ENCODE assay signal across 9 mouse cellular contexts in the genomic region with DNA sequence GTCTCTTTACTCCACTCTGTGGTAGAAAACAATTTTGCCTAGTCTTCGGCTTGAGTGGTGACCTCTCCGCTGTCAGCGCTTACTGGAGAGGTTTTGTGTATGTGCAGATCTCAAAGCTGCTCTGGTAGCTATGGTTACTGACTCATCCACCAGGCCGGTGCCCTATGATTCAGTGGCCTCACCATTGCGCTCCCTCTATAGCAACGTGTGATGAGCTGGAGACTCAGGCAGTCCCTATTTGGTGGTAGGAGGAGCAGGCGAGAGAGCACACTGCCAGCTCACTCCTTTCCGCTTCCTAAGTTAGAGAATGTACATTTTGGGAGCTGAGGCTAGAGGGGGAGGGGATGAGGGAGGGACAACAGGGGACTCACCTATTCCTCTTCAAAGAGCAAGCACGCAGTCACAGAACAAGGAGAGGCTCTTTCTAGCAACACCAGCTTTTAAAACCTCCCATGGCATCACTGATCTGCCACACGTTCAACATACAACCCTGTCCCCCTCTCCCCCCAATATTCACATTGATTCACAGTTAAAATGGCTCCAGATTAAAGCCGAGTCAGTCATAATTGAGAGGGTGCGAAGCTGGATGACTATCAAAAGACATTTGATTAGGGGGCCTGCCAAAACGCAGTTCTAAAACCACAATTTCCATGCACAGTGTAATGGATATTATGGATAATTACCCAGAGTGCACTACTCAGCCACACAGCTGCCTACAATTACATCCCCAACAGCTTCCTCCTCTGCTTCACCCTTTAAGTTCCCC. TPM values are rescaled to one million over a fixed set of nuclear protein-coding genes. Genes with fewer than 3 reads are reported as not detected.
DNase-seq lines count a peak whose midpoint lies in the region; ATAC-seq and TF ChIP-seq lines count a peak whose summit lies in the region.
"Had no signal": no experiment of that assay in that cellular context is flagged by ENCODE, and none has a peak within 500 bp of the region (broad histone marks: within the 10 kb centered on the region; RNA-seq: fewer than 3 reads in every experiment).

No protein-coding gene starts in this region.

- 0 out of 2 replicates have a peak, but pooled peaks cover 2% of the 10 kb centered on the region for H3K4me1 ChIP-seq in heart, embryonic 15.5 days (replicated peaks)
- peaks cover 13% of the 10 kb centered on the region; the same call in 1 of the 2 replicates for H3K4me1 ChIP-seq in forebrain, embryonic 16.5 days (replicated peaks; ENCODE audit: control insufficient read depth, insufficient read depth, low read length)
- no peaks in the 10 kb centered on the region for H3K4me1 ChIP-seq in stomach, postnatal 0 days (replicated peaks; ENCODE audit: control insufficient read depth, insufficient read depth)
- H3K4me1 ChIP-seq: liver, embryonic 15.5 days had no signal

- no peak for TF ChIP-seq EP300 in stomach, postnatal 0 days (optimal IDR thresholded peaks at IDR 0.05)

- no peak overlapping the region for H3K4me3 ChIP-seq in heart, embryonic 15.5 days
- no peak overlapping the region for H3K4me3 ChIP-seq in forebrain, embryonic 16.5 days (replicated peaks; ENCODE audit: low read length)
- H3K4me3 ChIP-seq in stomach, postnatal 0 days (ENCODE audit: low read depth, low read length) = no peak overlapping the region
- H3K4me3 ChIP-seq: liver, embryonic 15.5 days had no signal

- no peak for DNase-seq in heart, adult 18-20 months
- peak; percentile 48 to 56 for DNase-seq in right cerebral cortex, adult 2 months (ENCODE audit: low spot score in 2 of 2)
- no peak for DNase-seq in right cerebral cortex, postnatal 4 days
- DNase-seq in stomach, postnatal 0 days (ENCODE audit: low spot score) = no peak
- no peak for DNase-seq in ovary, postnatal 36 days (ENCODE audit: low spot score)
- no peak for DNase-seq in heart, postnatal 14 days

- TF ChIP-seq CTCF in stomach, postnatal 0 days (IDR thresholded peaks at IDR 0.05; ENCODE audit: low read depth) = no peak

- H3K27ac ChIP-seq in heart, embryonic 15.5 days = no peak overlapping the region
- H3K27ac ChIP-seq in forebrain, embryonic 16.5 days (ENCODE audit: low read length) = peak overlapping the region; percentile 75
- H3K27ac ChIP-seq in stomach, postnatal 0 days (replicated peaks) = no peak overlapping the region
- H3K27ac ChIP-seq: liver, embryonic 15.5 days had no signal

- ATAC-seq in heart, embryonic 15.5 days (replicated peaks; ENCODE audit: insufficient number of reproducible peaks, insufficient read depth, low FRiP score, low read depth) = 0 out of 2 replicates have a peak, but pooled peaks have one; percentile 35
- ATAC-seq in forebrain, embryonic 16.5 days = peak; percentile 92
- ATAC-seq in stomach, postnatal 0 days (ENCODE audit: low FRiP score, low TSS enrichment) = peak; percentile 51; the same call in 1 of the 2 replicates

- 61% methylated on average over 13 of the region's 13 CpGs for WGBS in heart, embryonic 15.5 days
- WGBS in forebrain, embryonic 16.5 days = 54% methylated on average over 13 of the region's 13 CpGs
- 72% methylated on average over 13 of the region's 13 CpGs for WGBS in stomach, postnatal 0 days

- H3K27me3 ChIP-seq in heart, embryonic 15.5 days = no peaks in the 10 kb centered on the region
- H3K27me3 ChIP-seq in forebrain, embryonic 16.5 days (replicated peaks; ENCODE audit: control insufficient read depth, insufficient read depth, low read length) = no peaks in the 10 kb centered on the region
- no peaks in the 10 kb centered on the region for H3K27me3 ChIP-seq in stomach, postnatal 0 days (ENCODE audit: control insufficient read depth, insufficient read depth, low read length)
- H3K27me3 ChIP-seq: liver, embryonic 15.5 days had no signal

- no peak overlapping the region for H3K9ac ChIP-seq in heart, embryonic 15.5 days
- H3K9ac ChIP-seq in forebrain, embryonic 16.5 days (replicated peaks; ENCODE audit: low read depth, low read length) = no peak overlapping the region
- H3K9ac ChIP-seq in stomach, postnatal 0 days (ENCODE audit: low read length) = no peak overlapping the region
- H3K9ac ChIP-seq: liver, embryonic 15.5 days had no signal

- intact Hi-C loops in heart, postnatal 14 days (cut with DNase I) = no loop called here

- no peak overlapping the region for H3K4me2 ChIP-seq in heart, embryonic 15.5 days
- peak overlapping the region; percentile 10; the same call in 1 of the 2 replicates for H3K4me2 ChIP-seq in forebrain, embryonic 16.5 days (ENCODE audit: low read length)
- no peak overlapping the region for H3K4me2 ChIP-seq in stomach, postnatal 0 days (replicated peaks; ENCODE audit: low read depth)
- H3K4me2 ChIP-seq: liver, embryonic 15.5 days had no signal

- no peaks in the 10 kb centered on the region for H3K9me3 ChIP-seq in heart, embryonic 15.5 days (replicated peaks)
- H3K9me3 ChIP-seq in forebrain, embryonic 16.5 days (ENCODE audit: control insufficient read depth, low read length) = no peaks in the 10 kb centered on the region
- no peaks in the 10 kb centered on the region for H3K9me3 ChIP-seq in stomach, postnatal 0 days (ENCODE audit: control insufficient read depth, low read length)
- H3K9me3 ChIP-seq: liver, embryonic 15.5 days had no signal

- H3K36me3 ChIP-seq in heart, embryonic 15.5 days = peaks cover 10% of the 10 kb centered on the region
- H3K36me3 ChIP-seq in forebrain, embryonic 16.5 days (ENCODE audit: control insufficient read depth, insufficient read depth) = no peaks in the 10 kb centered on the region
- no peaks in the 10 kb centered on the region for H3K36me3 ChIP-seq in stomach, postnatal 0 days (ENCODE audit: control insufficient read depth, insufficient read depth, low read length)

RNA-seq across cellular contexts. Expression of a gene that starts 50.2 kb away (rescaled TPM):
- polyA plus RNA-seq in heart, embryonic 15.5 days (2015; fragmentation: Nextera tagmentation; extraction: Ambion mirVana) = 15.9 and 26.8 TPM in 2 replicates
- 1 to 10 TPM; 6.9 to 7.5 TPM for total RNA-seq in heart, adult 18-20 months (2021)
- 25.4 and 35.2 TPM in 2 replicates for polyA plus RNA-seq in forebrain, embryonic 16.5 days (2015; fragmentation: Nextera tagmentation; extraction: Ambion mirVana)
- 6.0 and 6.3 TPM in 2 replicates for polyA plus RNA-seq in stomach, postnatal 0 days (2015; fragmentation: Nextera tagmentation; extraction: Ambion mirVana)
- total RNA-seq in heart, postnatal 14 days (2021) = 10 to 100 TPM in 1 of 2 experiments, 1 to 10 TPM in 1; 7.6 to 10.1 TPM

Comparison
In these comparisons a context has a peak if more than half of its experiments do, and no peak if none do; other contexts are left out.
1. DNase-seq: peak in right cerebral cortex, adult 2 months (2 of 2); none in heart, adult 18-20 months (0 of 2), right cerebral cortex, postnatal 4 days (single experiment), stomach, postnatal 0 days (single experiment), ovary, postnatal 36 days (single experiment) and heart, postnatal 14 days (0 of 2).
2. ATAC-seq: peak in every context shown above with its lines; median percentile 92 in forebrain, embryonic 16.5 days; 51 in stomach, postnatal 0 days; 35 in heart, embryonic 15.5 days.